Mouse (Mus musculus) thymus, adult 2 months (tissue): ENCODE results near the gene Metrn.

Experiments
- CTCF ChIP-seq: fragments of 200-500 bp; IDR thresholded peaks from 2 replicates; pipeline ENCODE4 v1.5.1; 2012; ENCODE audit warnings: mild to moderate bottlenecking, control low read depth, low read length, moderate library complexity, borderline replicate concordance; ENCODE audit not compliant: control insufficient read depth, poor library complexity, insufficient read depth; ENCODE audit errors: extremely low read depth
- POLR2A ChIP-seq: fragments of 200-500 bp; IDR thresholded peaks from 2 replicates; pipeline ENCODE4 v1.6.1; 2012; ENCODE audit warnings: mild to moderate bottlenecking, low read length, control low read depth, moderate library complexity; ENCODE audit not compliant: control insufficient read depth, poor library complexity, insufficient read depth; ENCODE audit errors: extremely low read depth

- no peak for TF ChIP-seq POLR2A
- no peak for TF ChIP-seq CTCF
These were observed 5.6 kb downstream of the Metrn start for GRCm38 (mm10) chr17:25791320-25791842.
